In the genomic region with DNA sequence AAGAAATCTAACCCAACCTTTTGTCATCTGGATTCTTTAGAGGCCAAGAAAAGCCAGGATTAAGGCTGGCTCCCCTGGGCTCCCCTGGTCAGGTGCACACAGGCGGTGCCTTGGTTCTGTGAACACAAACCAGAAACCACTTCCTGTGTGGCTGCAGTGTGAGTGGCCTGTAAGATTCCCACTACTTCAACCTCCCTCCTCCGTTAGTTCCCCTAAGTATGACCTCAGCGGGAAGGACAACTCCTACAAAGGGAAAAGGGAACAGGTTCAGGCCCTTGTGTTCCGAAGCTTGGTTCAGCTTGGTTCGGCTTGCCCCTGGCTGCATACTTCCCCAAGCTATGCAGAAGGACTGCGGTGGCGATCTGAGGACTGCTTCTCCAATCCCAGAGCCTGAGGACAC, we compare ENCODE assay signal across 19 mouse cellular contexts. TPM values are rescaled to one million over a fixed set of nuclear protein-coding genes. Genes with fewer than 3 reads are reported as not detected.
DNase-seq lines count a peak whose midpoint lies in the region; ATAC-seq lines count a peak whose summit lies in the region.
"Had no signal": no experiment of that assay in that cellular context is flagged by ENCODE, and none has a peak within 500 bp of the region (broad histone marks: within the 10 kb centered on the region; RNA-seq: fewer than 3 reads in every experiment).

No protein-coding gene starts in this region.

- ATAC-seq in heart, embryonic 11.5 days (replicated peaks; ENCODE audit: insufficient number of reproducible peaks, low FRiP score, low TSS enrichment): no peak
- ATAC-seq in megakaryocyte progenitor cell, adult 5-6 weeks (replicated peaks; ENCODE audit: poor library complexity): peak; percentile 60
- no peak for ATAC-seq in erythroblast, adult 5-6 weeks (replicated peaks; ENCODE audit: low FRiP score, poor library complexity, severe bottlenecking)
- ATAC-seq: forebrain, embryonic 16.5 days; intestine, postnatal 0 days had no signal

- H3K9ac ChIP-seq in heart, embryonic 11.5 days (ENCODE audit: low read depth, low read length): no peak overlapping the region
- H3K9ac ChIP-seq: heart, embryonic 15.5 days; hindbrain, embryonic 14.5 days; limb, embryonic 12.5 days; liver, embryonic 15.5 days had no signal

- H3K27ac ChIP-seq in heart, embryonic 10.5 days: peak overlapping the region; percentile 13; the same call in 1 of the 2 replicates
- no peak overlapping the region for H3K27ac ChIP-seq in heart, embryonic 11.5 days (ENCODE audit: low read depth, low read length)
- H3K27ac ChIP-seq: heart, embryonic 15.5 days; hindbrain, embryonic 14.5 days; limb, embryonic 12.5 days; liver, embryonic 15.5 days had no signal

- H3K27me3 ChIP-seq in heart, embryonic 10.5 days (ENCODE audit: insufficient read depth, poor library complexity, severe bottlenecking): no peaks in the 10 kb centered on the region
- H3K27me3 ChIP-seq in heart, embryonic 11.5 days (ENCODE audit: control insufficient read depth, insufficient read depth, low read length): peaks cover 2% of the 10 kb centered on the region; the same call in 1 of the 2 replicates
- H3K27me3 ChIP-seq: heart, embryonic 15.5 days; limb, embryonic 12.5 days; liver, embryonic 15.5 days had no signal

- 89% methylated on average over 7 of the region's 7 CpGs for WGBS in heart, embryonic 10.5 days
- 88% methylated on average over 7 of the region's 7 CpGs for WGBS in heart, embryonic 11.5 days (ENCODE audit: insufficient replicate concordance)

- no peak overlapping the region for H3K4me2 ChIP-seq in heart, embryonic 11.5 days
- H3K4me2 ChIP-seq: heart, embryonic 15.5 days; hindbrain, embryonic 14.5 days; limb, embryonic 12.5 days; liver, embryonic 15.5 days had no signal

- H3K36me3 ChIP-seq in heart, embryonic 10.5 days: no peaks in the 10 kb centered on the region
- H3K36me3 ChIP-seq in heart, embryonic 11.5 days (ENCODE audit: control insufficient read depth, insufficient read depth, low read length): no peaks in the 10 kb centered on the region
- H3K36me3 ChIP-seq: heart, embryonic 15.5 days; limb, embryonic 12.5 days; liver, embryonic 15.5 days; midbrain, embryonic 10.5 days had no signal

- H3K4me1 ChIP-seq in heart, embryonic 10.5 days: peaks cover 38% of the 10 kb centered on the region
- peaks cover 19% of the 10 kb centered on the region for H3K4me1 ChIP-seq in heart, embryonic 11.5 days (ENCODE audit: control insufficient read depth, insufficient read depth, low read length)

- H3K4me3 ChIP-seq in heart, embryonic 10.5 days: no peak overlapping the region
- H3K4me3 ChIP-seq in heart, embryonic 11.5 days (ENCODE audit: low read depth, low read length): no peak overlapping the region
- H3K4me3 ChIP-seq: heart, embryonic 15.5 days; limb, embryonic 12.5 days; liver, embryonic 15.5 days; midbrain, embryonic 10.5 days had no signal

- H3K9me3 ChIP-seq in heart, embryonic 10.5 days: no peaks in the 10 kb centered on the region
- no peaks in the 10 kb centered on the region for H3K9me3 ChIP-seq in heart, embryonic 11.5 days (replicated peaks; ENCODE audit: control insufficient read depth, low read length)
- H3K9me3 ChIP-seq: heart, embryonic 15.5 days; liver, embryonic 15.5 days had no signal

- DNase-seq in heart, embryonic 10.5 days (ENCODE audit: low spot score): no peak
- DNase-seq in spleen, postnatal 36 days (ENCODE audit: low spot score in 2 of 2): peak; percentile 24 to 30
- DNase-seq in spleen, adult 12 weeks (ENCODE audit: low spot score): no peak
- DNase-seq in ovary, adult 18-20 months (ENCODE audit: low spot score): no peak
- DNase-seq: cerebellum, adult 11-12 months; gastrocnemius, postnatal 14 days; kidney, postnatal 36 days; thymus, postnatal 4 days had no signal

RNA-seq across cellular contexts. Expression of a gene that starts 19.5 kb away (rescaled TPM):
- polyA plus RNA-seq in heart, embryonic 10.5 days (2016; fragmentation: Nextera tagmentation; extraction: Ambion mirVana): not detected in 2 replicates
- polyA plus RNA-seq in heart, embryonic 11.5 days (2014; fragmentation: Nextera tagmentation; extraction: Ambion mirVana): 0.27 TPM in 1 of 2 replicates, not detected in the other
- total RNA-seq in megakaryocyte progenitor cell, adult 5-6 weeks (2015): not detected in 2 replicates
- total RNA-seq in megakaryocyte progenitor cell, adult 5-6 weeks (2017): not detected in 2 replicates
- not detected in 2 replicates for total RNA-seq in erythroblast, adult 5-6 weeks (2015; ENCODE audit: low replicate concordance)
- not detected in 2 replicates for total RNA-seq in erythroblast, adult 5-6 weeks (2017; ENCODE audit: low replicate concordance)
- total RNA-seq: adrenal gland, adult 18-20 months; gastrocnemius, postnatal 14 days had no signal
- polyA plus RNA-seq: forebrain, embryonic 16.5 days; heart, embryonic 15.5 days; hindbrain, embryonic 14.5 days; intestine, postnatal 0 days; limb, embryonic 12.5 days; liver, embryonic 15.5 days had no signal

RNA-seq across cellular contexts. Expression of a gene that starts 22.4 kb away (rescaled TPM):
- polyA plus RNA-seq in heart, embryonic 10.5 days (2016; fragmentation: Nextera tagmentation; extraction: Ambion mirVana): 0.21 and 0.34 TPM in 2 replicates
- 0.09 TPM in 1 of 2 replicates, not detected in the other for polyA plus RNA-seq in heart, embryonic 11.5 days (2014; fragmentation: Nextera tagmentation; extraction: Ambion mirVana)
- not detected in 2 replicates for total RNA-seq in megakaryocyte progenitor cell, adult 5-6 weeks (2015)
- total RNA-seq in megakaryocyte progenitor cell, adult 5-6 weeks (2017): not detected in 2 replicates
- not detected in 2 replicates for total RNA-seq in erythroblast, adult 5-6 weeks (2015; ENCODE audit: low replicate concordance)
- not detected in 2 replicates for total RNA-seq in erythroblast, adult 5-6 weeks (2017; ENCODE audit: low replicate concordance)
- total RNA-seq: adrenal gland, adult 18-20 months had no signal
- polyA plus RNA-seq: liver, embryonic 15.5 days had no signal

RNA-seq across cellular contexts. Expression of a gene that starts 32.8 kb away (rescaled TPM):
- 36.6 and 46.3 TPM in 2 replicates for polyA plus RNA-seq in heart, embryonic 10.5 days (2016; fragmentation: Nextera tagmentation; extraction: Ambion mirVana)
- 21.8 and 23.0 TPM in 2 replicates for polyA plus RNA-seq in heart, embryonic 11.5 days (2014; fragmentation: Nextera tagmentation; extraction: Ambion mirVana)
- total RNA-seq in megakaryocyte progenitor cell, adult 5-6 weeks (2015): not detected in 2 replicates
- 0.67 TPM in 1 of 2 replicates, not detected in the other for total RNA-seq in megakaryocyte progenitor cell, adult 5-6 weeks (2017)
- total RNA-seq in erythroblast, adult 5-6 weeks (2015; ENCODE audit: low replicate concordance): 0.77 TPM in 1 of 2 replicates, not detected in the other
- total RNA-seq in erythroblast, adult 5-6 weeks (2017; ENCODE audit: low replicate concordance): 0.09 TPM in 1 of 2 replicates, not detected in the other

RNA-seq across cellular contexts. Expression of a gene that starts 53.0 kb away (rescaled TPM):
- polyA plus RNA-seq in heart, embryonic 10.5 days (2016; fragmentation: Nextera tagmentation; extraction: Ambion mirVana): 0.14 TPM in 1 of 2 replicates, not detected in the other
- polyA plus RNA-seq in heart, embryonic 11.5 days (2014; fragmentation: Nextera tagmentation; extraction: Ambion mirVana): 0.13 TPM in 1 of 2 replicates, not detected in the other
- not detected in 2 replicates for total RNA-seq in megakaryocyte progenitor cell, adult 5-6 weeks (2015)
- not detected in 2 replicates for total RNA-seq in megakaryocyte progenitor cell, adult 5-6 weeks (2017)
- 0.58 TPM in 1 of 2 replicates, not detected in the other for total RNA-seq in erythroblast, adult 5-6 weeks (2015; ENCODE audit: low replicate concordance)
- 0.70 TPM in 1 of 2 replicates, not detected in the other for total RNA-seq in erythroblast, adult 5-6 weeks (2017; ENCODE audit: low replicate concordance)
- polyA plus RNA-seq: limb, embryonic 12.5 days had no signal

Comparison
In these comparisons a context has a peak if more than half of its experiments do, and no peak if none do; other contexts are left out.
1. DNase-seq: peak in spleen, postnatal 36 days (2 of 2); none in heart, embryonic 10.5 days (single experiment), spleen, adult 12 weeks (single experiment) and ovary, adult 18-20 months (single experiment).